Mouse (Mus musculus) MEL (cell line): ENCODE results near the gene 4931406P16Rik. TPM values are rescaled to one million over a fixed set of nuclear protein-coding genes. Genes with fewer than 3 reads are reported as not detected.

Source experiments
- DNase-seq: peaks from one replicate; pipeline ENCODE4 v3.0.0; 2011; ENCODE audit warnings: low read depth, low spot score
- H3K27ac ChIP-seq: 2 replicates; pipeline ENCODE4 v1.5.1; 2012; ENCODE audit warnings: low read depth, mild to moderate bottlenecking, control low read depth, low read length, moderate library complexity; ENCODE audit not compliant: control insufficient read depth
- H3K27me3 ChIP-seq, 2 experiments: fragments of 150-350 bp in 1 of 2; sonication (generic) in 1 of 2; 2 replicates each; pipeline ENCODE4 v1.6.1; 2012; ENCODE audit warnings: low read length in 2 of 2, mild to moderate bottlenecking in 2 of 2, improper control_type of control experiment in 1 of 2, moderate library complexity in 1 of 2; ENCODE audit not compliant: insufficient read depth in 2 of 2, control insufficient read depth in 1 of 2
- H3K36me3 ChIP-seq, 2 experiments: 2 replicates each; pipeline ENCODE4 v1.6.1; 2012 to 2014; ENCODE audit warnings: low read length in 2 of 2, improper control_type of control experiment in 1 of 2, inconsistent platforms in 1 of 2, mild to moderate bottlenecking in 1 of 2; ENCODE audit not compliant: insufficient read depth in 2 of 2, control insufficient read depth in 1 of 2
- H3K4me1 ChIP-seq, 2 experiments: fragments of 150-350 bp in 1 of 2; sonication (generic) in 1 of 2; 2 replicates each; pipeline ENCODE4 v1.6.1; 2012; ENCODE audit warnings: low read length in 2 of 2, improper control_type of control experiment in 1 of 2, mild to moderate bottlenecking in 1 of 2; ENCODE audit not compliant: insufficient read depth in 2 of 2, control insufficient read depth in 1 of 2
- H3K4me3 ChIP-seq, 2 experiments: fragments of 150-350 bp in 1 of 2; sonication (generic) in 1 of 2; 2 replicates each; pipeline ENCODE4 v1.5.1; 2012; ENCODE audit warnings: low read depth in 2 of 2, low read length in 2 of 2, mild to moderate bottlenecking in 2 of 2, moderate library complexity in 2 of 2, control low read depth in 1 of 2, improper control_type of control experiment in 1 of 2; ENCODE audit not compliant: control insufficient read depth in 1 of 2, insufficient read depth in 1 of 2
- H3K79me2 ChIP-seq: 2 replicates; pipeline ENCODE4 v1.6.1; 2012; ENCODE audit warnings: mild to moderate bottlenecking, low read length, moderate library complexity; ENCODE audit not compliant: control insufficient read depth, poor library complexity, insufficient read depth
- H3K9ac ChIP-seq: 2 replicates; pipeline ENCODE4 v1.6.1; 2012; ENCODE audit warnings: low read depth, mild to moderate bottlenecking, control low read depth, low read length, moderate library complexity; ENCODE audit not compliant: control insufficient read depth, poor library complexity, severe bottlenecking
- H3K9me3 ChIP-seq: fragments of 150-350 bp; sonication (generic); replicated peaks from 2 replicates; pipeline ENCODE4 v1.6.1; 2012; ENCODE audit warnings: mild to moderate bottlenecking, low read length, improper control_type of control experiment, moderate library complexity; ENCODE audit not compliant: insufficient read depth
- BHLHE40 ChIP-seq: IDR thresholded peaks from 2 replicates; pipeline ENCODE4 v1.6.1; 2012; ENCODE audit warnings: low read depth, mild to moderate bottlenecking, inconsistent platforms, low read length, improper control_type of control experiment, borderline replicate concordance
- CHD1 ChIP-seq: IDR thresholded peaks from 2 replicates; pipeline ENCODE4 v1.6.1; 2012; ENCODE audit warnings: low read depth, mild to moderate bottlenecking, inconsistent platforms, low read length, improper control_type of control experiment
- CTCF ChIP-seq, 3 experiments: IDR thresholded peaks in 2 of 3; conservative IDR thresholded peaks in 1 of 3; 2 replicates each; pipeline ENCODE4 v1.5.1; 2011 to 2012; ENCODE audit warnings: low read length in 3 of 3, low read depth in 2 of 3, mild to moderate bottlenecking in 2 of 3, improper control_type of control experiment in 1 of 3, inconsistent platforms in 1 of 3, mixed read lengths in 1 of 3, moderate library complexity in 1 of 3; ENCODE audit not compliant: control insufficient read depth in 1 of 3, insufficient read depth in 1 of 3, poor library complexity in 1 of 3, severe bottlenecking in 1 of 3
- E2F4 ChIP-seq: IDR thresholded peaks from 2 replicates; pipeline ENCODE4 v1.6.1; 2011; ENCODE audit warnings: low read depth, low read length, improper control_type of control experiment, borderline replicate concordance
- EP300 ChIP-seq, 2 experiments: IDR thresholded peaks; 2 replicates each; pipeline ENCODE4 v1.6.1; 2011; ENCODE audit warnings: improper control_type of control experiment in 2 of 2, low read length in 2 of 2, low read depth in 1 of 2, mild to moderate bottlenecking in 1 of 2
- GATA1 ChIP-seq: IDR thresholded peaks from 2 replicates; pipeline ENCODE4 v1.6.1; 2011; ENCODE audit warnings: low read depth, low read length, improper control_type of control experiment
- MAFK ChIP-seq: IDR thresholded peaks from 2 replicates; pipeline ENCODE4 v1.6.1; 2011; ENCODE audit warnings: low read depth, mild to moderate bottlenecking, low read length, improper control_type of control experiment, borderline replicate concordance
- MAZ ChIP-seq: IDR thresholded peaks from 2 replicates; pipeline ENCODE4 v1.6.1; 2012; ENCODE audit warnings: low read depth, mild to moderate bottlenecking, inconsistent platforms, low read length, improper control_type of control experiment
- MEF2A ChIP-seq: IDR thresholded peaks from 2 replicates; pipeline ENCODE4 v1.6.1; 2014; ENCODE audit warnings: low read depth, mild to moderate bottlenecking, inconsistent platforms, low read length, improper control_type of control experiment; ENCODE audit not compliant: poor library complexity, insufficient replicate concordance, severe bottlenecking; ENCODE audit errors: extremely low read depth
- MXI1 ChIP-seq: IDR thresholded peaks from 2 replicates; pipeline ENCODE4 v1.6.1; 2011; ENCODE audit warnings: mild to moderate bottlenecking, low read depth, low read length, improper control_type of control experiment
- POLR2A ChIP-seq, 2 experiments: IDR thresholded peaks; 2 replicates each; pipeline ENCODE4 v1.6.1; 2011 to 2012; ENCODE audit warnings: low read length in 2 of 2, mild to moderate bottlenecking in 2 of 2, control low read depth in 1 of 2, improper control_type of control experiment in 1 of 2, low read depth in 1 of 2, moderate library complexity in 1 of 2; ENCODE audit not compliant: control insufficient read depth in 1 of 2, insufficient read depth in 1 of 2, poor library complexity in 1 of 2
- POLR2AphosphoS2 ChIP-seq: IDR thresholded peaks from 2 replicates; pipeline ENCODE4 v1.6.1; 2011; ENCODE audit warnings: low read length, improper control_type of control experiment
- POLR2AphosphoS5 ChIP-seq: IDR thresholded peaks from 2 replicates; pipeline ENCODE4 v1.6.1; 2012; ENCODE audit warnings: low read depth, borderline replicate concordance, mild to moderate bottlenecking, inconsistent platforms, low read length, moderate library complexity, mixed read lengths
- RAD21 ChIP-seq: IDR thresholded peaks from 2 replicates; pipeline ENCODE4 v1.6.1; 2011; ENCODE audit warnings: mild to moderate bottlenecking, low read depth, low read length, improper control_type of control experiment
- RCOR1 ChIP-seq: IDR thresholded peaks from 2 replicates; pipeline ENCODE4 v1.6.1; 2012; ENCODE audit warnings: low read depth, mild to moderate bottlenecking, inconsistent platforms, low read length, improper control_type of control experiment
- TAL1 ChIP-seq: IDR thresholded peaks from 2 replicates; pipeline ENCODE4 v1.6.1; 2012; ENCODE audit warnings: mild to moderate bottlenecking, inconsistent platforms, low read length, moderate library complexity, mixed read lengths
- TCF12 ChIP-seq: IDR thresholded peaks from 2 replicates; pipeline ENCODE4 v1.6.1; 2014; ENCODE audit warnings: low read depth, mild to moderate bottlenecking, inconsistent platforms, low read length, improper control_type of control experiment, moderate library complexity
- ZKSCAN1 ChIP-seq: IDR thresholded peaks from 2 replicates; pipeline ENCODE4 v1.6.1; 2012; ENCODE audit warnings: low read depth, mild to moderate bottlenecking, inconsistent platforms, low read length, improper control_type of control experiment, moderate library complexity
- ZMIZ1 ChIP-seq: IDR thresholded peaks from 2 replicates; pipeline ENCODE4 v1.6.1; 2012; ENCODE audit warnings: low read depth, mild to moderate bottlenecking, inconsistent platforms, low read length, improper control_type of control experiment, moderate library complexity
- polyA plus RNA-seq, 2 experiments: library from polyadenylated mRNA; stranded (reverse) in 1 of 2; unstranded in 1 of 2; fragments of >175 nt in 1 of 2; fragments of >200 nt in 1 of 2; gene quantifications; 2 replicates each; pipeline versions ENCODE4 v1.2.1 to v1.2.4; 2012; ENCODE audit warnings: low replicate concordance in 2 of 2, low read depth in 1 of 2; ENCODE audit not compliant: insufficient read length in 2 of 2, insufficient read depth in 1 of 2, missing spikeins in 1 of 2
- total RNA-seq: library from RNA; depleted of rRNA; stranded (reverse); fragments of 300-350 nt; gene quantifications from 2 replicates; pipeline ENCODE4 v1.2.3, GENCODE M21; 2012

4931406P16Rik gene
- total and polyA plus RNA-seq, 3 experiments = 7.8 to 18.0 TPM; not detected in 1

DNA sequence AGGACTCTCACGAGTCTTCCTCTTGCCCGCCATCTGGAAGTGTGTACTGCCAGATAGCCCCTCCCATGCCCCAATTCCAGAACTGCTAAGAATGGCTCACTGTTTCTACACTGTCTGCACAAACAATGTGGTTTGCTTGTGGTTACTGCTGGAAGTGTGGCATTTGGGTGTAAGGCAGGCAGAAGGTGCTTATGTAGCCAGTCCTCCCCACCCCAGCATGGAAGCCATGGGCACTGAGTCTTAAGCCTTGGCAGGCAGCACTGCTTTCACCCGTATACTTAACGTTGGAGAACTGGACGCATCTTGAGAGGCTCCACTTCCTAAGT, 25.8 kb upstream of the 4931406P16Rik start:
- no peak overlapping the region for H3K27ac ChIP-seq
- H3K9me3 ChIP-seq = no peaks in the 10 kb centered on the region
- H3K36me3 ChIP-seq = peaks cover 0 to 6% of the 10 kb centered on the region in 2 experiments; a peak in 2 of 4 replicates
- H3K4me3 ChIP-seq = no peak overlapping the region
- H3K4me1 ChIP-seq = no peaks in the 10 kb centered on the region
- TF ChIP-seq RCOR1 = no peak
- TF ChIP-seq POLR2AphosphoS2 = no peak
- no peak for TF ChIP-seq MEF2A
- no peak for TF ChIP-seq GATA1
- TF ChIP-seq MAFK = no peak
- TF ChIP-seq ZMIZ1 = no peak
- no peak for TF ChIP-seq POLR2A (IDR thresholded peaks at IDR 0.05; ENCODE audit: control insufficient read depth in 1 of 2, insufficient read depth in 1 of 2, low read depth in 1 of 2, low read length in 2 of 2, poor library complexity in 1 of 2)
- no peak for TF ChIP-seq CTCF (IDR thresholded peaks at IDR 0.05 in 2 of 3, conservative IDR thresholded peaks at IDR 0.05 in 1 of 3; ENCODE audit: control insufficient read depth in 1 of 3, insufficient read depth in 1 of 3, low read depth in 2 of 3, low read length in 3 of 3, poor library complexity in 1 of 3, severe bottlenecking in 1 of 3)
- no peak for TF ChIP-seq TAL1
- TF ChIP-seq EP300 (IDR thresholded peaks at IDR 0.05; ENCODE audit: low read depth in 1 of 2, low read length in 2 of 2) = no peak
- no peak for TF ChIP-seq E2F4
- TF ChIP-seq MAZ = no peak
- no peak for TF ChIP-seq CHD1
- no peak for TF ChIP-seq POLR2AphosphoS5
- TF ChIP-seq RAD21 = no peak
- TF ChIP-seq BHLHE40 = no peak
- TF ChIP-seq MXI1 = no peak
- no peak overlapping the region for H3K9ac ChIP-seq
- H3K27me3 ChIP-seq = no peaks in the 10 kb centered on the region
- no peak for DNase-seq
- H3K79me2 ChIP-seq = no peaks in the 10 kb centered on the region

DNA sequence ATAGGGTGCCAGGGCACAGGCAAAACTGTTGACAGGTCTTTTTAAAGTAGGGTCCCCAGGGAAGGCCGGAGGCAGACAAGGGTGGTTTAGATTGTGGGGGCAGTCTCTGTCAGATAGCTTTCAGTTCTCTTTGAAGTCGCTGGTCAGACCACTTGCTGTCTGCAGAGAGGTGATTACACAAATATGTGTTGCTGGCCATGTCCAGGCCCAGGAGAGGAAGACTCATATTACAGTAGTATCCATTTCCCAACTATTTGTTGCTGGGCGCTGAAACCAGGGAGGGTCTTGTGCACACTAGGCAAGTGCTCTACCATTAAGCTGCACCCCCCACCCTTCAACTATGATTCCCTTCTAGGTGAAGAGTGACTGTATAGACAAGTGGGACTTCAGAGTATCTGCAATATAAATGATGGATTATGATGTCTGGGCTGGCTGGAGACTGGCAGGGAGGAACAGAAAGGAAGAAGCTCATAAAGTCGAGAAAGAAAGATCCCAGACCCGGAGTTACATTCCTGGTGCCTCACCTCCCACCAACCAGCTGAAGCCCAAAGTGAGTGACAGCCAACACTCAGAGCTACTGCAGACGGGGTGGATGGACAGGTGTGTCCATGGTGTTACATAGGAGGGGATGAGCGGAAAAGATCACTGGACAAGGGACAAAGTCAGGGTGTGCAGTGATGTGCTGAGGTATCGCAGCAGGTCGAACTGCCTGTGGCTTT, 25.3 kb upstream of the 4931406P16Rik start:
- H3K4me1 ChIP-seq = no peaks in the 10 kb centered on the region
- no peaks in the 10 kb centered on the region for H3K27me3 ChIP-seq
- H3K4me3 ChIP-seq = no peak overlapping the region
- H3K79me2 ChIP-seq = no peaks in the 10 kb centered on the region
- no peak overlapping the region for H3K27ac ChIP-seq
- no peak for TF ChIP-seq ZKSCAN1
- no peak for TF ChIP-seq TCF12
- H3K36me3 ChIP-seq = peaks cover 0 to 6% of the 10 kb centered on the region in 2 experiments; a peak in 1 of 4 replicates
- no peak overlapping the region for H3K9ac ChIP-seq
- H3K9me3 ChIP-seq = no peaks in the 10 kb centered on the region
- no peak for DNase-seq
